9 mouse cellular contexts compared by ENCODE assay signal in the genomic region with DNA sequence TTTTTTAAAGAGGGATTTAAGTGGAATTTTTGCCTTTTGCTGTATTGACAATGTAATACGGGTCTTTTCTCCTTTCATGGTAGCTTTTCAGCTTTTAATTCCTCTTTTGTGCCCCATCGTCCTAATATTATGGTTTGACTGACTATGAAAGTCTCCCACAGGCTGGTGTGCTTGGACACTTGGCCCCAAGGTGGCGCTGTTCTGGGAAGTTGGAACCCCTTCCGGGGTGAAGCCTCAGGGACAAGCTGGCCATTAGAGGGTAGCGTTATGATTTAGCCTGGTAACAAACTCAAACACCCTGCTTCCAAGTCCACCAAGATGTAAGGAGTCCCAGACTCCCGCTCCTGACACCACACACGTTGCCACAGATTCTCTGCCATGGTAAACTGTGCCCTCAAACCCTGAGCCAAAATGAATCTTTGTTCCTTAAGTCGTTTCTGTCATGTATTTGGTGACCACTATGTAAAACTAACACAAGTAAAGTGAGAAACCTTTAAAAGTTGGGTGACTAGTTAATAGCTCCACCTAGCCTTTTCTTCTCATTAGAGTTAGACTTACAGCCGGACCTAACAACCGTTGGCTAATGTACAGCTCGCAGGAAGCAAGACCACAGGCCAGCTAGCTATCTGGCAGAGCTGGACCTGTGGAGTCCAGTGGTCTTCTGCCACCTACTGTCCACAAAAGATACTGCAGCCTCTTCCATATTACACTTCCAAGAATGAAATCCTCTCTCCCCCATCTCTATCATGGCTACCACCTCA. TPM values are rescaled to one million over a fixed set of nuclear protein-coding genes. Genes with fewer than 3 reads are reported as not detected.
DNase-seq lines count a peak whose midpoint lies in the region; ATAC-seq lines count a peak whose summit lies in the region.
"Had no signal": no experiment of that assay in that cellular context is flagged by ENCODE, and none has a peak within 500 bp of the region (broad histone marks: within the 10 kb centered on the region; RNA-seq: fewer than 3 reads in every experiment).

No protein-coding gene starts in this region.

- H3K4me2 ChIP-seq in kidney, embryonic 15.5 days: no peak overlapping the region
- no peak overlapping the region for H3K4me2 ChIP-seq in heart, embryonic 14.5 days (ENCODE audit: low read length)
- H3K4me2 ChIP-seq in neural tube, embryonic 11.5 days (ENCODE audit: low read depth): no peak overlapping the region

- H3K4me1 ChIP-seq in kidney, embryonic 15.5 days: no peaks in the 10 kb centered on the region
- peaks cover 6 to 7% of the 10 kb centered on the region in 2 experiments; a peak in 3 of 4 replicates for H3K4me1 ChIP-seq in heart, embryonic 14.5 days (ENCODE audit: control insufficient read depth in 2 of 2, insufficient read depth in 2 of 2, low read length in 2 of 2)
- H3K4me1 ChIP-seq in neural tube, embryonic 11.5 days (ENCODE audit: control insufficient read depth, insufficient read depth, low read length): no peaks in the 10 kb centered on the region

- ATAC-seq in kidney, embryonic 15.5 days (replicated peaks; ENCODE audit: low FRiP score): no peak
- ATAC-seq in heart, embryonic 14.5 days (ENCODE audit: insufficient number of reproducible peaks, insufficient read depth, low FRiP score, low read depth): 0 out of 2 replicates have a peak, but pooled peaks have one; percentile 47
- no peak for ATAC-seq in neural tube, embryonic 11.5 days (ENCODE audit: insufficient read depth, low FRiP score, low TSS enrichment)

- H3K27me3 ChIP-seq in kidney, embryonic 15.5 days: peaks cover 9% of the 10 kb centered on the region; the same call in 1 of the 2 replicates
- H3K27me3 ChIP-seq in heart, embryonic 14.5 days (ENCODE audit: control insufficient read depth, insufficient read depth, low read length): no peaks in the 10 kb centered on the region
- H3K27me3 ChIP-seq in neural tube, embryonic 11.5 days (ENCODE audit: control insufficient read depth, insufficient read depth, low read length): no peaks in the 10 kb centered on the region

- H3K36me3 ChIP-seq in kidney, embryonic 15.5 days: no peaks in the 10 kb centered on the region
- no peaks in the 10 kb centered on the region for H3K36me3 ChIP-seq in heart, embryonic 14.5 days (ENCODE audit: control insufficient read depth, insufficient read depth, low read length)
- no peaks in the 10 kb centered on the region for H3K36me3 ChIP-seq in neural tube, embryonic 11.5 days (ENCODE audit: control insufficient read depth, insufficient read depth, low read length)

- no peak overlapping the region for H3K9ac ChIP-seq in kidney, embryonic 15.5 days
- H3K9ac ChIP-seq in heart, embryonic 14.5 days (ENCODE audit: low read length): no peak overlapping the region
- H3K9ac ChIP-seq in neural tube, embryonic 11.5 days (ENCODE audit: low read length): no peak overlapping the region

- DNase-seq in kidney, adult 11 months: peak; percentile 46
- DNase-seq in ES-CJ7 (ENCODE audit: low read depth, low spot score): peak; percentile 55
- DNase-seq in adrenal gland, postnatal 14 days: peak; percentile 70
- peak; percentile 34 to 35 for DNase-seq in left cerebral cortex, adult 18-20 months (ENCODE audit: low spot score in 2 of 2)
- DNase-seq in neural tube, embryonic 11.5 days (ENCODE audit: low spot score): peak; percentile 52
- DNase-seq in MN1 (ENCODE audit: low spot score): no peak

- H3K27ac ChIP-seq in kidney, embryonic 15.5 days: no peak overlapping the region
- no peak overlapping the region for H3K27ac ChIP-seq in heart, embryonic 14.5 days (replicated peaks in 1 of 2; ENCODE audit: control insufficient read depth in 1 of 2, insufficient read depth in 1 of 2, low read depth in 2 of 2, low read length in 2 of 2)
- no peak overlapping the region for H3K27ac ChIP-seq in neural tube, embryonic 11.5 days (ENCODE audit: low read depth, low read length)

- no peak overlapping the region for H3K4me3 ChIP-seq in kidney, embryonic 15.5 days (replicated peaks)
- H3K4me3 ChIP-seq in heart, embryonic 14.5 days (ENCODE audit: control insufficient read depth in 1 of 2, insufficient read depth in 1 of 2, low read depth in 1 of 2, low read length in 2 of 2): no peak overlapping the region
- H3K4me3 ChIP-seq in neural tube, embryonic 11.5 days (ENCODE audit: low read depth, low read length): no peak overlapping the region

- H3K9me3 ChIP-seq in kidney, embryonic 15.5 days (replicated peaks): no peaks in the 10 kb centered on the region
- H3K9me3 ChIP-seq in heart, embryonic 14.5 days (ENCODE audit: control insufficient read depth, low read length): no peaks in the 10 kb centered on the region
- no peaks in the 10 kb centered on the region for H3K9me3 ChIP-seq in neural tube, embryonic 11.5 days (ENCODE audit: control insufficient read depth, low read length)

- 49% methylated on average over 11 of the region's 11 CpGs for WGBS in kidney, embryonic 15.5 days
- WGBS in heart, embryonic 14.5 days: 49% methylated on average over 11 of the region's 11 CpGs
- 53% methylated on average over 11 of the region's 11 CpGs for WGBS in neural tube, embryonic 11.5 days

RNA-seq across cellular contexts. Expression of gene Dmrt1, which starts 54.4 kb away (rescaled TPM):
- not detected in 2 replicates for polyA plus RNA-seq in kidney, embryonic 15.5 days (2015; fragmentation: Nextera tagmentation; extraction: Ambion mirVana)
- total RNA-seq in adrenal gland, postnatal 14 days (2021): not detected in 2 replicates
- not detected in 2 replicates for polyA plus RNA-seq in heart, embryonic 14.5 days (2014; fragmentation: Nextera tagmentation; extraction: Ambion mirVana)
- total RNA-seq in left cerebral cortex, adult 18-20 months (2021): not detected
- 0.14 and 0.16 TPM in 2 replicates for polyA plus RNA-seq in neural tube, embryonic 11.5 days (2014; fragmentation: Nextera tagmentation; extraction: Ambion mirVana)
- total RNA-seq: hematopoietic stem cell, adult 5-6 weeks had no signal
